Mouse (Mus musculus): ENCODE results near the gene Pip5k1c.

The Pip5k1c gene

DNA sequence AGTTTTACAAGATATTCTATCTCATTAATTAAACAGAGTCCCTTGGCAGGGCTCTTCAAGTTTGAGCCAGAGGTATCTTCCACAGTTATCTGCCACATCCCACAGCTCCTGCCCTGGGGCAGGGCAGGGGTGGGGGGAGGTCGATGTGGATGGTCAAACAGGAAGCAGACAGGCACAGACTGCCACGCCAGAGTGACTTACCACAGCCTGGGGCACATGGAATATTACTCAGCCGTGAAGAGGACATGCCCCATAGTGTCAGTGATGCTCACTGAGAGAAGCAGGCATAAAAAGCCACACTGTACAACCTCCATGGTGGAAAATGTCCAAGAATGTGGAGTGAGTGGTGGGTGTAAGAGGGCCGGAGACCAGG lies 52.4 kb downstream of the Pip5k1c start:
- in situ Hi-C loops (cut with MboI, MseI), result loop anchor here (10.0 kb wide), 1 partner anchor 290 kb away; no protein-coding TSS in a partner anchor

DNA sequence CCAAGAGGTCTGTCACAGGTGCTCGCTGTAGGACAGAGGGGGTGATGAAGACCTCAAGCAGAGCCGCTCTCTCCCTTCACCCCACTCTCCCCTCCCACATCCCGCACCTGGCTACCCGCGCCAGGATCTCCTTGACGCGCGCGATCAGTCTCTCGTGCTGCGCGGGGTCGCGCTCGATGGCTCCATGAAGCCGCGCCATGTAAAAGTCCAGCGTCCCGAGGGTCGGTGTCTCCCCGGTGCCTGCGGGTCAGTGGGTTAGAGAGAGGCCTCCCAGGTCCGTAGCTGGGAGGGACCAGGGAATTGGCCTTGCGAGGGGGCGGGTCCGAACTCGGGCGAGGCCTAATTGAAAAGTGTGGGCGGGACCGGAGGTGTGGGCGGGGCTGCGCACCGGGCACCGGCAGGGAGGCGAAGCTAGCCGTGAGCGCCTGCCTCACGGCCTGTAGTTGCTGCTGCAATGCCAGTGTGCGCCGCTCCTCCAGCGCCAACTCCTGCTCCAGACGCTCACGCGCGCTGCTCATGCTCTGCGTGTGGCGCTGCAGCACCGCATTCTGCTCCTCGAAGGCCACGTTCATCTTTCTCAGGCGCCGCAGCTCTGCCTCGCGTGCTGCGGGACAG lies 53.8 kb downstream of the Pip5k1c start:
- in situ Hi-C loops (cut with MboI, MseI), result loop anchor here (10.0 kb wide), 1 partner anchor 292 kb away; no protein-coding TSS in a partner anchor

DNA sequence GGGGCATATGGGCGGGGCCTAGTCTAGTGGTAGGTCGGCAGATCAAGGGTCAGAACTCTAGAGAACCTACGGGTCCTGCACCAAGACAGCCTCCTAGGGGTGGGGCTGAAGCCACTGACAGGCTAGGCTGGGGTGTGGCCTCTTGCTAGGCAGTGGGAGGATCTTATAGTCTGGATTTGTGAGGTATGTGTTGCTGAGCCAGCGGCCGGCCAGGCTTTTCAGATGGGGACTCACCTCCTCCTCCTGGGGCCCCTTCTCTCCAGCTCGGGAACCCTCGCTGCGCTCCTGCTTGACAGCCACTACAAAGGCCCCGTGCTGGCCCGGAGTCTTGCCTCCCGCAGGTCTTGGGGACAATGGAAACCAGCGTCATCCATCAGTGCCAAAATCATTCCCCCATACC lies 56.4 kb downstream of the Pip5k1c start:
- in situ Hi-C loops (cut with MboI, MseI), result loop anchor here (10.0 kb wide), 1 partner anchor 294 kb away; no protein-coding TSS in a partner anchor

DNA sequence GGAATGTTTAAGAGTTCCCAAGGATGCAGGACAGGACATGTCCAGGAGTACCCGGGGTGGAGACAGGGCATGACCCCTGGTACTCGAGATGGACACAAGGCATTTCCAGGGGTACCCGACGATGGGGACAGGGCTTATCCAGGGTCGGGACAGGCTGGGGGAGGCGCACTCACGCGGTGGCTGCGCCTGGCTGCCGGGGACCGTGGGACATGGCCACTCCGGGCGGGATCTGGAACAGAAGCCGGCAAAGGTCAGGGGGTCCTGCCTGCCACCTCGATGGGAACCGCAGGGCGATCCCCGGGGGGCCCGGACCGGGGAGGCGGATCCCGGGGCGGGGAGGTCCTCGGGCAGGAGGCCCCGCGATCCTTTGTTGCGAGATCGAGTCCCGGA lies 57.2 kb downstream of the Pip5k1c start:
- in situ Hi-C loops (cut with MboI, MseI), result loop anchor here (10.0 kb wide), 1 partner anchor 295 kb away; no protein-coding TSS in a partner anchor

DNA sequence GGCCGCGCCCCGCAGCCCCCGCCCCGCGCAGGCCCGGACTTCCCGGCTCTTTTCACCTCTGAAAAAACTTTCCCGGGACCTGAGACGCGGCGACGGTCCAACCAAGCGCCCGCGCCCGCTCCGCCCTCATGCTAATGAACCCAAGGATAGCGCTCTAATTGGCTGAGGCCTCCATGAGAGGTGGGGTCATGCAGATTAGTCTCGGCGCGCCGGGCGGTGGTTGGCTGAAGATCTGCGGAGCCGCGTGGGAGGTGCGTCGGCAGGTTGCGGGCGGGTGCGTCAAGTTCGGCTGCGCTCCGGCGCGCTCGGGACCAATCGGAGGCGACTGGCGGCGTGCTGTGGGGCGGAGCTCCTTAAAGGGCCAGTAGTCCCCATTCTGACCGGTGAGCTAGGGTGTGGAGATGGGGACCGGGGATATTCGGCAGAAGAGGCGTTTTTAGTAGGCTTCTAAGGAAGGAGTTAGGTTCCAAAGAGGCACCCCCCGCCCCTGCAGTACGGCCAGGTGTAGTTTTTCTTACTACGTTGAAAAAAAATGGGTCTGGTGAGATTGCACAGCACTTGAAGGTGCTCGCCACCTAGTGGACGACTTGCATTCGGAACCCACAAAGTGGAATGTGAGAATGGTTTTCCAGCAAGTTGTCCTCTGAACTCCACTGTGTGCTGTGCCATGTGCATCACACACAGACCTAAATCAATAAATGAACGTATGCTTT lies 57.7 kb downstream of the Pip5k1c start, which contains the start of gene Hmg20b:
Gene Hmg20b (minus strand): TSS at position 130 of the 713 bp plus-strand sequence.
- in situ Hi-C loops (cut with MboI, MseI), result no loop called here

DNA sequence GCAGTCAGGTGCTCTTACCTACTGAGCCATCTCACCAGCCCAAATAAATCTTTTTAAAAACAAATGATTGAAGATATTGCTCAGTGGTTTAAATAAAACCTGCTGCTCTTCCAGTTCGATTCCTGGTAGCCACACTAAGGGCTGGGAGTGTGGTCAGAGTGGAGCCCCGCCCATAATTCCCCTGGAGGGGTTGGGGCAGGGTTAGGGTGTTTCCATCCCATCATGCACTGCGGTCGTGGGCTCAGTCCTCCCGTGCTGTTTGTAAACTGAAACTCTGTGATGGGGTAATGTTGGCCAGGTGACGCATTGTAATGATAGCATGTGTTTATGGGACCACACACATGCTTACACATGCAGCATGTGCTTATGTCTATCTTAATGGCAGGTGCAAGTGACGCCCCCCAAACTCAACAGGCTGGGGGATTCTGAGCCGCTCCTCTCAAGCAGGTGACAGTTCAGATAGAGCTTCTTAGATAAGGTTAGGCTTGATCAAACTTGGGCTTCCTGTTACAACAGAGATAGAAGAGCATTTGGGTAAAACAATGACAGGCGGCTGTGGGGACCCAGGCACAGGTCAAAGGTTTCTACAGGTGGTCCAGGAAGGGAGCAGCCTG lies 59.0 kb downstream of the Pip5k1c start:
- in situ Hi-C loops (cut with MboI, MseI), result no loop called here

DNA sequence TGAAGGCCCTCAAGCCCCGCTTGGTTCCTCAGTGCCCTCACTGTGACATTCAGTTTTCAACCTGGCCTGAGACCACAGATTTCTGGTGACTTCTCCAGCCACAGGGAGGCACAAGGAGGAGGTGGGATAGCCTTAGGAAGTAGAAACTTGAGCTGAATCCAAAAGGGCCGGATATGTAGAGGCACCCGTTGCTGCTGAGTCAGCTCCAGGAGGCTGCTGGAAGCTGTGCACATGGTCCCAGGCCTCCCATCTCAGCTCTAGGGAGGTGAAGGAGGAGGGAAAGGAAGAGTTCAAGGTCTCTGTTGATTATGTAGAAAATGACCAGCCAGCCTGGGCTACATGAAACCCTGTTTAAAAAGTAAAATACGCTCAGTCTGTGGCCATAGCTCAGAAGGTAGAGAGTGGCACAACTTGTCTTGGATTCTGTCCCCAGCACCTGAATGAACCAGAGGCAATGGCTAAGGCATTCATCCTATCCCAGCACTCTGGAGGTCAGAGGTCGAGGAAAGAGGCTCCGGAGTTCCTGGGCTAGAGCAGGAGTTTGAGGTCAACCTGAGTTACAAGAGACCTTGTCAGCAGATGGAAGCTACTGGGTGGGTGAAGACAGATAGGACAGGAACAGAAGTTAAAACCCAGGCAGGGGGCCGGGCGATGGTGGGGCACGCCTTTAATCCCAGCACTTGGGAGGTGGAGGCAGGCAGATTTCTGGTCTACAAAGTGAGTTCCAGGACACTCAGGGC lies 62.1 kb downstream of the Pip5k1c start:
- in situ Hi-C loops (cut with MboI, MseI), result no loop called here

DNA sequence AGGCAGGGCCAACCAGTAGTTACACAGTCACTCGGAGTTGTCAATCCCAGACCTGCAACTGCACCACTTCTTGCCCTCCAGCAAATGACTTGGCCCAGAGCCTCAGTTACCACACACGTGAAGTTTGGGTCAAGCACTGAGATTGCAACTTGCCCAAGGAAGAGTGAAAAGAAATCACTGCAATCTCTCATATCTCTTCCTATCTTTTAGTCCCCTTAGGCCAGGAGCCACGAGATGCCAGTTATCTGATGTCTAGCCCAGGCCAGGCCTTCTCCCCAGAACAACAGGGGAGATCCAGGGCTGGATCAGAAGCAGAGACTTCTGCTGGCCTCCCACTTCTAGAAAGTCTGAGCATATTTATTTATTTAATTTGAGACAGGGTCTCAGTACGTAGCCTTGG lies 62.8 kb downstream of the Pip5k1c start:
- in situ Hi-C loops (cut with MboI, MseI), result no loop called here

DNA sequence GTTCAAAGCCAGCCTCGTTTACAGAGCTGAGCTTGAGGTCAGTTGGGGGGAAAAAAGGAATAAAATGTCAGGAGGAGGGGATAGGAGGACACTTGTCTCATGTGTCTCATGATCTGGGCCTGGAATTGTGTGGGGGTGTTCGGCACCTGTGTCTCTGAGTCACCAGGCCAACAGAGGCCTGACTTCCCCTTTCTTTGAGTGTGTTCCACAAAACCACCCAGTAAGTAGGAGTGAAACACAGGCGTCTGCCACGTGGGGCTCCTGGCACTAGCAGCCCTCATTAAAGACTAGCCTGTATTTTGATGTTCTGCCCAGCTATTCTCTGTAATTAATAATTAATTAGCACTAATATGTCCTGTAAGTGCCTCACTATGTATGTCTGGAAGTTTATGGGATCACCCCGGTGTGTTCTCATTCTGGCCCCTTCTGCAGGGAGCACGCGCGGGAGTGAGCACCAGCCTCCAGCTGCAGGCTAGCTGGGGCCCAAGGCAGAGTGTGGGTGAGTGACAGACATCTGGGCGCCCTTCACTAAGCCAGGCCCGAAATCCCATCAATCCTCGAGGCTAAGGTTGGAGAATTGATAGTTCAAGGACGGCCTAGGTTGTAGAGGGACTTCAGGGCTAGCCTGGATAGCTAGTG lies 63.7 kb downstream of the Pip5k1c start:
- in situ Hi-C loops (cut with MboI, MseI), result no loop called here

DNA sequence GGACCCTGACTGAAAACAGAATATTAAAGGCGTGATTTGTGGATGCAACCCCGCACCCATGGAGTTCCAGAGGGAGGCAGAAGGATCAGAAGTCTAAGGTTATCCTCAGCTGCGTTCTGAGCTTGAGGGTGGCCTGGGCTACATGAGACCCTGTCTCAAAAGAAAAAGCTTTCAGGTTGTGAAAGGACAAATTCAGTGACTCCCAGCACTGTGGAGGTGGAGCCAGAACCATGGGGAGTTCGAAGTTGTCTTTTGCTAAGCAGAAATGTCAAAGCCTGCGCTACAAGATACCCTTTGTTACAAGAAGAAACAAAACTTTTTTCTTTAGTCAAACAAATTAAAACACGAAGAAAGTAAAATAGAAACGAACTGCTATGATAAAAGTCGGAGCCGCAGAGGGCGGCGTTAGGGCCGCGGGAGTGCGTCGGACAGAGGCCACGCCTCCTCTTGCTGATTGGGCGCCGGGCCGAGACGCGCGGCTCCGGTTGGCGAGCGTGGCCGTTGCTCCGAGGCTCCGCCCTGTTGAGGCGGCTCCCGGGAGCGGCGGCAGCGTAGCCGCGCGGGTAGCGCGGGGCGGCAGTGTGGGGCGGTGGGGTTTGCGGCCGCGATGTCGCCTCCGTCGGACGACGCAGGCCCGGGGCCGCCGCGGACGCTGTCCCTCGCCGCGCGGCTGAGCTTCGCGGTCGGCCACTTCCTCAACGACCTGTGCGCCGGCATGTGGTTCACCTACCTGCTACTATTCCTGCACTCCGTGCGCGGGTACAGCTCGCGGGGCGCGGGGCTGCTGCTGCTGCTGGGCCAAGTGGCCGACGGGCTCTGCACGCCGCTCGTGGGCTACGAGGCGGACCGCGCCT lies 64.5 kb downstream of the Pip5k1c start, which contains the start of gene Mfsd12:
Gene Mfsd12 (plus strand): TSS at position 501 of the 854 bp plus-strand sequence.
- in situ Hi-C loops (cut with MboI, MseI), result no loop called here

DNA sequence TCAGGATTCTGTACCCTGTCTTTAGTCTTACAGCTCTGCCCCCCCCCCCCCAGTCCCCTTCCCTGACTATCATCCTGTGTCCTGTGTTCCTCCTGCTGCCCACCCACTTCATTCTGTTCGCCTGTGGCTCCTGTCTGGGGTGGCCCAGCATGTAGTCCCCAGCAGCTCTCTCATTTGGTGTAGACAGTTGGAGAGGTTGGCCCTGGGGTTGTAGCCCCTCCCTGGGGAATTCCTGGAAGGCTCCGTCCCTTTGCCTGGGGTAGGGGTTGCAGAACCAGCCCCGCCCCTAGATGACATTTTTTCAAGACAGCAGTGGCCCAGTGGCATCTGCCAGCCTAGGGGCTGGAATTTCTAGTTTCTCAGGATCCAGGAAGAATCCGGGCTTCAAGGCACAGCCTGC lies 65.4 kb downstream of the Pip5k1c start:
- in situ Hi-C loops (cut with MboI, MseI), result no loop called here

DNA sequence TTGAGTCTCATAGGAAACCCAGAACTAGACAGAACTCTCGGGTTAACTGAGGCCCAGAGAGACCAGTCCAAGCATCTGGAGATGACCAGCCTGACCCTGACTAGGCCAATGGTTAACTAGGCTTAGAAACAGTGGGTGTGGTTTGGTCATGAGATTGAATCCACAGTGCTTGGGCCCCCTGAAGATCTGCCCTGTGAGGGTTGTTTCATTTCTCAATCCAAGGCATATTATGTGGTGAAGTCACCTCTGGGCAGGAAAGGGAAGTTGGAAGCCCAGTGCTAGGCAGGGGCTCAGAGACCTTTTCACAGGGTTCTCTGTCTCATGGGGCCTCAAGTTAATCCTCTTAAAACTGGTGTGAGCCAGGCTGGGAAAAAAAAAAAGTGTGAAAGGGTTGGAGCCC lies 66.1 kb downstream of the Pip5k1c start:
- in situ Hi-C loops (cut with MboI, MseI), result no loop called here

DNA sequence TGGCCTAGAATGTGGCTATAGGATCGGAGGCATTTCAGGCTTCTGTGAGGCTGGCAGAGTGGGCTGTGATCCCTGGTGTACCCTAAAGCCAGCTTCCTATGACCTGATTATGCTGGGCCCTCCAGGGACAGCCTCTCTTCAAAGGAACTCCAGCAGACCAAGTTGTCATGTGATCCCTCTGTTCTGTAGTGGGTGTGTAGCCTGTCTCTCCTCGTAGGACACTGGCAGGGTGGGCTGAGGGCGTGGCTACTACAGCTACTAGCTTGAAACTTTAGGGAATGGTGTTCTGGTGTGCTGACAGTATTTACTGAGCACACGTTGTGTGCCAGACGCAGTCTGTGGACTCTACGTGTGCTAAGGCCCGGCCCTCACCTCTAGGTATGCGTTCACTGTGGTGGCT lies 68.0 kb downstream of the Pip5k1c start:
- in situ Hi-C loops (cut with MboI, MseI), result no loop called here

DNA sequence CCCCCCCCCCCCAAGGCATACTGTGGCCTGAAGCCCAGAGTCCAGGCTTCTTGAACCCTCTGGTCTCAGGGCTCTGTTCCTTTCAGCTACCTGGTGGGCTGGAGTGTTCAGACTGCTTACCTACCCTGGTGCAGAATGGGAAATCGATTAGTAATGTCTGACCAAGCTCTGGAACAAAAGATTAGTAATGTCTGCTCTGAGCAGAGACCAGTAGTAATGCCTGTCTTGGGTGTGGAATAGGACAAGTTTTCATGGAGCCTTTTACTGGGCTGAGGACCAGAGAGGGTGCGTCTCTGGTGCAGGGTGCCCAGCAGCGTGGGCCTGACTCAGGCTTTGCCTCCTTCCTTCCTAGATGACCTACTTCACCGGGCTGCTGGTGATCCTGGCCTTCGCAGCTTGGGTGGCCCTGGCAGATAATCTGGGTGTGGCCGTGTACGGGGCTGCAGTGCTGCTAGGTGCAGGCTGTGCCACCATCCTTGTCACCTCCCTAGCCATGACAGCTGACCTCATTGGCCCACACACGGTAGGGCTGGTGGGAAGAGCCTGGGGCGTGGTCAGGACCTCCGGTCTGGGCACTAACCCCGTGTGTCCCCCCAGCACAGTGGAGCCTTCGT lies 69.7 kb downstream of the Pip5k1c start:
- in situ Hi-C loops (cut with MboI, MseI), result no loop called here

DNA sequence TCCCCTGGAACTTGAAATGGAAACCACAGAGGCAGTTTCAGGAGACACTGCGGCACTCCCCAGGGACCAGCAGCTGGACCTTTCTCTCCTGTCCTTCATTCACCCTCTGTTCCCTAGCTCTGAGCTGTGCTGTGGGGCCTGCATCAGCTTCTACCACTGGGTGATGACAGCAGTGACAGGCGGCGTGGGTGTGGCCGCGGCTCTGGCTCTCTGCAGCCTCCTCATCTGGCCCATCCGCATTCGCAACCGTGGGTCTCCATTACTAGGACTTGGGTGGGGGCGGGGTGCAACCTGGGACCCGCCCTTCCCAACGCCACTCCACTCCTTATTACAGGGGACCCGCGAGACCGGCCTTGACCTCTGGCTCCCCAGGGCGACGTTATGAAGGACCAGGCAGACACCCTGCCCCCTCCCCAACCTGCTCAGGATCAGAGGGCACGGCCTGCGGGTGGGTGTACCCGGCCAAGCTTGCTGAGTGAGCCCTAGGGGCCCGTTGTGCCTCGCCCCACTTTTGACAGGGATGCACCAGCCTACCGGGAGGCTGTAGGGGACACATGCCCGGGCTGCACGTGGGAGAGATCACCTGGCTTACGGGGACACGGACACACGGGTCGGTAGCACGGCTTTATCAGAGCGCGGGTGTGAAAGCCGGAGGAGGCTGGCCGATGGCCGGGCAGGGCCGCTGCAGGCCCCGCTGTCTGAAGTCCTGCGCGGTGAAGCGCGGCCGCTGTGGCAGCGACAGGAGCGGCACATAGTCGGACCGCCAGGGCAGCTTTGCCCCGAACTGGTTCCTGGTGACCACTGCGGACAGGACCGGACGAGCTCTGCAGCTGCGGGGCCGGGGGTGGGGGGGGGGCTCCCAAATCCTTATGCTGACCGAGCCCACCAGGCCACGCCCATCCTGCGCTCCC lies 70.9 kb downstream of the Pip5k1c start:
- in situ Hi-C loops (cut with MboI, MseI), result no loop called here

DNA sequence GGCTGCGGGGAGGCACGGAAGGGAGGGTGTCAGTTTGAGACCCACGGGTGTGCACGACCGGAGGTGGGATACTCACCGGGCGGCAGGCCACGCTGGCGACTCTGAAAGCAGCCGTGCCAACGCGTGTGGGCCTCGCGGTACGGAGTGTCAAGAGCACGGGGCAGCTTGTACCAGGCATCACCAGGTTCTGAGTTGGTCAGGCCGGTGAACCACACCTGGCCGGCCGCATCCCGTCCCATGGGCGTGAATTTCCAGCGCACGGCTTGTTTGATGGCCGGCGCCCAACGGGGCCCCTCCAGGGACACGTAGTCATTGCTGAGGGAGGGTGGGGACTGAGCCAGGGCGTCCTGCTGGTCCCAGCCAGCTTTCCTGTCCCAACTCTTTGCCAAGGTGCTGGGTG lies 71.9 kb downstream of the Pip5k1c start:
- in situ Hi-C loops (cut with MboI, MseI), result no loop called here

DNA sequence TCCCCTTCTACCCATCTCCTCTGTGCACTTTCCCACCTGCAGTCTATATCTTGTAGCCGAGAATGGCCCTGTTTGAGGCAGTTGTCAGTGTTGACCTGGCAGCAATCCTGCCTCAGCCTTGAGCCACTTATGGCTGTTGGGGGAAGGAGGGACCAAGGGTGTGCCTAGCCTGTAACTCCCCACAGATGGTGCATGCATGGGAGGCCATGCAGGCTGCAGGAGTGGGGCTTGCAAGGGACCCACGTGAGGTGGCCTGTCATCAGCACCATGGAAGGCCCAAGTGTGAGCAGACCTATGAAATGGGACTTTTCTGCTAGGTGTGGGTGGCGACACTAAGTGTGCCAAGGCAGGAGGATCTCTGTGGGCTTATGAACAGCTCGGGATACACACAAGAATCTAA lies 72.3 kb downstream of the Pip5k1c start:
- in situ Hi-C loops (cut with MboI, MseI), result no loop called here

DNA sequence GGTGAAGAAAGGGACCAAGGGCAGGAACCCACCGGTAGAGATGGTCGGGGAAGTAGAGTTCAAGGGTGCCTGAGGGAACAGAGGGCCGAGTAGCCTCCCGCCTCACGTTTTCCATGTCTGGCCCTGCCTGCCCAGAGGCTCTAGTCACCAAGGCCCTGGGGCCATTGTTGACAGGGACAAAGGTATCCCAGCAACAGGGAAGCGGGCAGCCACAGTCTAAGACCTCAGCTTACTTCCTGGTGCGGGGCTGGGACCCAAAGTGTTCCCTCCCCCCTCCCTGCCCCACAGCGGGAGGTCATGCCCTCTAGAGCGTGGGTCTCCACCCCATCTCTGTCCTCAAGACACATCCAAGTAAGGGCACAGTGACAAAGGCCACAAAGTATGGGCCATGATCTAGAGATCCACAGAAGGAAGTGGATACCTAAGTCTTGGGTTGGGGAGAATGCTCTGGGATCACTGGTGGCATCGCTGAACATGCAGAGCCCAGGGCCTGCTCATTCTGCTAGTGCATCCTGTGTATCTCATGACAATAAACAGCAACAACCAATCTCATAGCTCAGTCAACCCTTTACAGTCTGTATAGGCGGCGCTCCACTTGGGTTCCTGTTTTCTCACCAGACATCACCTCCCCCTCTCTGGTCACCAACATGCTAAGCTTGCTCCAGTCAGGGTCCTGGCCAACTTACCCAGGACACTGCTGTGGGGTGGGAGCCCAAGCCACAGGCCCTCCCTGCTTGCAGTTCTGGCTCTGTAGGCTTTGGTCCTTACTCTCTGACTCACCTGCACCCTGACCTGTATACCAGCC lies 73.1 kb downstream of the Pip5k1c start, which contains the start of gene 4930404N11Rik:
Gene 4930404N11Rik (minus strand): TSS at position 145 of the 805 bp plus-strand sequence.
- in situ Hi-C loops (cut with MboI, MseI), result no loop called here
